22 mouse cellular contexts compared by ENCODE assay signal in genomic region chr12:109517764-109518163, GRCm38 (mm10).
DNase-seq lines count a peak whose midpoint lies in the region; ATAC-seq lines count a peak whose summit lies in the region.
"Had no signal": no experiment of that assay in that cellular context is flagged by ENCODE, and none has a peak within 500 bp of the region (broad histone marks: within the 10 kb centered on the region; RNA-seq: fewer than 3 reads in every experiment).

No protein-coding gene starts in this region.

- H3K4me3 ChIP-seq in heart, embryonic 13.5 days: no peak overlapping the region
- no peak overlapping the region for H3K4me3 ChIP-seq in embryonic facial prominence, embryonic 10.5 days
- no peak overlapping the region for H3K4me3 ChIP-seq in embryonic facial prominence, embryonic 13.5 days
- no peak overlapping the region for H3K4me3 ChIP-seq in limb, embryonic 12.5 days (replicated peaks)
- H3K4me3 ChIP-seq: hindbrain, embryonic 15.5 days; lung, embryonic 15.5 days; midbrain, embryonic 13.5 days; neural tube, embryonic 13.5 days had no signal

- H3K4me1 ChIP-seq in heart, embryonic 13.5 days: peaks cover 47% of the 10 kb centered on the region
- peaks cover 85% of the 10 kb centered on the region for H3K4me1 ChIP-seq in embryonic facial prominence, embryonic 10.5 days
- peaks cover 51% of the 10 kb centered on the region for H3K4me1 ChIP-seq in embryonic facial prominence, embryonic 13.5 days
- peaks cover 54% of the 10 kb centered on the region for H3K4me1 ChIP-seq in limb, embryonic 12.5 days (replicated peaks)
- H3K4me1 ChIP-seq: hindbrain, embryonic 15.5 days had no signal

- intact Hi-C loops in heart, postnatal 10 days (cut with DNase I): no loop called here

- H3K4me2 ChIP-seq in heart, embryonic 13.5 days: no peak overlapping the region
- H3K4me2 ChIP-seq in embryonic facial prominence, embryonic 13.5 days: no peak overlapping the region
- 0 out of 2 replicates have a peak overlapping the region, but pooled peaks have one; percentile 3 for H3K4me2 ChIP-seq in limb, embryonic 12.5 days
- H3K4me2 ChIP-seq: hindbrain, embryonic 15.5 days; lung, embryonic 15.5 days; midbrain, embryonic 13.5 days; neural tube, embryonic 13.5 days had no signal

- H3K9ac ChIP-seq in heart, embryonic 13.5 days: peak overlapping the region; percentile 44; the same call in 1 of the 2 replicates
- H3K9ac ChIP-seq in embryonic facial prominence, embryonic 13.5 days: no peak overlapping the region
- peak overlapping the region; percentile 31; the same call in 1 of the 2 replicates for H3K9ac ChIP-seq in limb, embryonic 12.5 days (replicated peaks)
- H3K9ac ChIP-seq: hindbrain, embryonic 15.5 days; liver, embryonic 14.5 days; lung, embryonic 15.5 days; midbrain, embryonic 13.5 days; neural tube, embryonic 13.5 days had no signal

- DNase-seq in heart, postnatal 10 days: no peak
- DNase-seq in embryonic facial prominence, embryonic 10.5 days (ENCODE audit: low spot score): no peak
- no peak for DNase-seq in spleen, postnatal 36 days (ENCODE audit: low spot score in 2 of 2)
- DNase-seq in urinary bladder, postnatal 36 days (ENCODE audit: low spot score in 2 of 2): no peak
- DNase-seq: B cell, adult 2 months; cerebellum, adult 18-20 months; cerebellum, postnatal 36 days; gastrocnemius, postnatal 10 days; kidney, adult 2 months; kidney, postnatal 10 days; lung, postnatal 4 days; spleen, adult 18-20 months; thymus, postnatal 14 days had no signal

- 0 out of 2 replicates have a peak overlapping the region, but pooled peaks have one; percentile 5 for H3K27ac ChIP-seq in heart, embryonic 13.5 days (replicated peaks)
- peak overlapping the region; percentile 77 for H3K27ac ChIP-seq in embryonic facial prominence, embryonic 10.5 days (replicated peaks)
- peak overlapping the region; percentile 62; the same call in 1 of the 2 replicates for H3K27ac ChIP-seq in embryonic facial prominence, embryonic 13.5 days
- peak overlapping the region; percentile 85 for H3K27ac ChIP-seq in limb, embryonic 12.5 days
- H3K27ac ChIP-seq: hindbrain, embryonic 15.5 days; liver, embryonic 14.5 days; lung, embryonic 15.5 days; midbrain, embryonic 13.5 days; neural tube, embryonic 13.5 days had no signal

- 66% methylated on average over 7 of the region's 7 CpGs for WGBS in heart, embryonic 13.5 days
- WGBS in embryonic facial prominence, embryonic 10.5 days: 51% methylated on average over 7 of the region's 7 CpGs
- 45% methylated on average over 7 of the region's 7 CpGs for WGBS in embryonic facial prominence, embryonic 13.5 days
- 51% methylated on average over 7 of the region's 7 CpGs for WGBS in limb, embryonic 12.5 days

- no peaks in the 10 kb centered on the region for H3K9me3 ChIP-seq in heart, embryonic 13.5 days
- no peaks in the 10 kb centered on the region for H3K9me3 ChIP-seq in embryonic facial prominence, embryonic 10.5 days
- H3K9me3 ChIP-seq in embryonic facial prominence, embryonic 13.5 days: no peaks in the 10 kb centered on the region
- no peaks in the 10 kb centered on the region for H3K9me3 ChIP-seq in limb, embryonic 12.5 days
- H3K9me3 ChIP-seq: hindbrain, embryonic 15.5 days; lung, embryonic 15.5 days; midbrain, embryonic 13.5 days; neural tube, embryonic 13.5 days had no signal

- H3K36me3 ChIP-seq in heart, embryonic 13.5 days: no peaks in the 10 kb centered on the region
- H3K36me3 ChIP-seq in embryonic facial prominence, embryonic 10.5 days (replicated peaks): no peaks in the 10 kb centered on the region
- H3K36me3 ChIP-seq in embryonic facial prominence, embryonic 13.5 days: no peaks in the 10 kb centered on the region
- no peaks in the 10 kb centered on the region for H3K36me3 ChIP-seq in limb, embryonic 12.5 days
- H3K36me3 ChIP-seq: hindbrain, embryonic 15.5 days; lung, embryonic 15.5 days; midbrain, embryonic 13.5 days; neural tube, embryonic 13.5 days had no signal

- ATAC-seq in heart, embryonic 13.5 days (ENCODE audit: extremely low read depth, insufficient number of reproducible peaks, low FRiP score, low TSS enrichment): no peak
- ATAC-seq in embryonic facial prominence, embryonic 13.5 days (ENCODE audit: insufficient number of reproducible peaks, insufficient read depth, low FRiP score, low TSS enrichment, low read depth): no peak
- no peak for ATAC-seq in limb, embryonic 12.5 days (ENCODE audit: insufficient number of reproducible peaks, insufficient read depth, low FRiP score, low TSS enrichment, low read depth)
- ATAC-seq in granulocyte monocyte progenitor cell, adult 5-6 weeks (replicated peaks; ENCODE audit: poor library complexity, severe bottlenecking): no peak
- ATAC-seq: midbrain, embryonic 13.5 days had no signal

- no peaks in the 10 kb centered on the region; the same call in 1 of the 2 replicates for H3K27me3 ChIP-seq in heart, embryonic 13.5 days (replicated peaks)
- no peaks in the 10 kb centered on the region for H3K27me3 ChIP-seq in embryonic facial prominence, embryonic 10.5 days (replicated peaks; ENCODE audit: low read depth, poor library complexity, severe bottlenecking)
- H3K27me3 ChIP-seq in embryonic facial prominence, embryonic 13.5 days: no peaks in the 10 kb centered on the region
- H3K27me3 ChIP-seq in limb, embryonic 12.5 days: no peaks in the 10 kb centered on the region
- H3K27me3 ChIP-seq: hindbrain, embryonic 15.5 days; lung, embryonic 15.5 days; neural tube, embryonic 13.5 days had no signal

Comparison
In these comparisons a context has a peak if more than half of its experiments do, and no peak if none do; other contexts are left out.
1. H3K27ac ChIP-seq: peak in every context shown above with its lines; median percentile 85 in limb, embryonic 12.5 days; 77 in embryonic facial prominence, embryonic 10.5 days; 62 in embryonic facial prominence, embryonic 13.5 days; 5 in heart, embryonic 13.5 days.